8 mouse cellular contexts compared by ENCODE assay signal in the genomic region with DNA sequence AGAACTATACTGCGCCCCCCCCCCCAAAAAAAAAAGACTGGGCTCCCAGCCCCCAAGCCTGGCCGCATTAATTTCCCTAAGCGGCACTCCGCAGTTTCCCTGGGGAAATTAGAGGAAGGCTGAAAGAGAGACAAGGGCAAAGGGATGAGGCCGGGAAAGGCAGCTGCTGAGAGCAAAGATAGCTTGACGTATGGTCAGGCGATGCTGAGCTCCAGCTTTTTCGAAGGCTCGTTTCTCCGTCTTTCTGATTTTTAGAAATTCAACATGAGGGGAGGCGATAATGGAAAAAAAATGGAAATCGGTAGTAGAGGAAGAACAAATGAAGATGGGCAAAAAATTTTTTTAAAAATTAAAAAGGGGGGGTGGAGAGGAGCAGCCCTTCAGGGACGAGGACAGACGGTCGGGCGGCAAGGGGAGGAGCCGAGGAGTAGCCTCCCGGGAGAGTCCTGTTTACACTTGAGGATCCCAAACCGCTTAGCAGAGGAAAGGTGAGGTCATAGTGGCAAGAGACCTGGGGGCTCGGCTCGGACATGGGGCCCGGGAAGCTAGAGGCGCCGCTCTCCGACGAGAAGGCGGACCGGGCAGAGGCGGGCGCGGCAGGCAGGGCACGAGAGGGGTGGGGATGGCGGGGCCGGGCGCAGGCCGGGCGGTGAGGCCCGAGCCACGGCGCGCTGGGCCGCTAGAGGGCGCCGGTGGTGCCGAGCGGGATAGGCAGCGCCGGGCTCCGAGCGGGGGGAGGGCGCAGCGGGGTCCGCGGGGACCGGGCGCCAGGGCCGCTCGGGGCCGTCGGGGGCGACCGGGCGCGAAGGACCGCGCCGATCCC. TPM values are rescaled to one million over a fixed set of nuclear protein-coding genes. Genes with fewer than 3 reads are reported as not detected.
A peak's percentile ranks its signal among the peaks of the same experiment; 100 is the strongest.
DNase-seq lines count a peak whose midpoint lies in the region; ATAC-seq and TF ChIP-seq lines count a peak whose summit lies in the region.

No protein-coding gene starts in this region.

- H3K9ac ChIP-seq in hindbrain, embryonic 11.5 days (ENCODE audit: low read depth, low read length) = peak overlapping the region; percentile 97

- WGBS in hindbrain, embryonic 11.5 days = 2% methylated on average over 31 of the region's 67 CpGs

- DNase-seq in Patski (ENCODE audit: low read depth, low spot score) = no peak
- peak; percentile 98 for DNase-seq in cerebellum, postnatal 14 days
- DNase-seq in frontal cortex, postnatal 10 days (ENCODE audit: low spot score in 2 of 2) = peak; percentile 72 to 87
- DNase-seq in hindbrain, embryonic 11.5 days (ENCODE audit: low spot score) = peak; percentile 96
- peak; percentile 91 to 92 for DNase-seq in layer of hippocampus, postnatal 25 days (ENCODE audit: extremely low spot score in 1 of 2, low spot score in 1 of 2)
- DNase-seq in lung, postnatal 14 days = peak; percentile 96
- DNase-seq in ovary, postnatal 36 days (ENCODE audit: low spot score) = peak; percentile 94
- DNase-seq in thymus, postnatal 25 days = peak; percentile 95

- peak overlapping the region; percentile 90 for H3K4me2 ChIP-seq in hindbrain, embryonic 11.5 days (replicated peaks; ENCODE audit: low read depth, low read length)

- POLR2A ChIA-PET in Patski (lab: Charles Lee) = interaction anchor here (0.6 to 7.0 kb wide), 9 partner anchors 9 to 171 kb away, joined by 3 to 59 read pairs (median 5); partner anchors contain the start of gene Mlf2

- H3K36me3 ChIP-seq in hindbrain, embryonic 11.5 days (ENCODE audit: control insufficient read depth, insufficient read depth, low read length) = 0 out of 2 replicates have a peak, but pooled peaks cover 4% of the 10 kb centered on the region

- H3K4me3 ChIP-seq in hindbrain, embryonic 11.5 days (ENCODE audit: low read depth, low read length) = peak overlapping the region; percentile 88

- in situ Hi-C loops in Patski (cut with MboI; ENCODE audit: low pct_unique_long_range_greater_than_20kb) = no loop called here

- H3K27ac ChIP-seq in hindbrain, embryonic 11.5 days (ENCODE audit: low read depth, low read length) = peak overlapping the region; percentile 100

- H3K9me3 ChIP-seq in hindbrain, embryonic 11.5 days (ENCODE audit: control insufficient read depth, low read length) = no peaks in the 10 kb centered on the region

- TF ChIP-seq CTCF in Patski (IDR thresholded peaks at IDR 0.05) = no peak

- CTCF ChIA-PET in Patski (lab: Charles Lee) = interaction anchor here (1.2 to 5.9 kb wide), 4 partner anchors 8 to 21 kb away, joined by 3 to 34 read pairs (median 18); partner anchors contain the start of gene Mlf2

- no peaks in the 10 kb centered on the region for H3K27me3 ChIP-seq in Patski
- H3K27me3 ChIP-seq in hindbrain, embryonic 11.5 days (ENCODE audit: control insufficient read depth, insufficient read depth, low read length) = no peaks in the 10 kb centered on the region

- H3K4me1 ChIP-seq in hindbrain, embryonic 11.5 days (replicated peaks; ENCODE audit: control insufficient read depth, insufficient read depth, low read length) = peaks cover 23% of the 10 kb centered on the region

- ATAC-seq in Patski = peak; percentile 67
- ATAC-seq in hindbrain, embryonic 11.5 days (ENCODE audit: low FRiP score) = peak; percentile 48

RNA-seq across cellular contexts. Expression of gene Ptms, which starts 3.0 kb away (rescaled TPM):
- polyA plus RNA-seq in Patski (2021) = 850 TPM
- 321 and 337 TPM in 2 replicates for polyA plus RNA-seq in hindbrain, embryonic 11.5 days (2014; fragmentation: Nextera tagmentation; extraction: Ambion mirVana)
- total RNA-seq in layer of hippocampus, postnatal 25 days (2021) = 1,000 to 10,000 TPM; 1,178 to 1,233 TPM

RNA-seq across cellular contexts. Expression of gene Lag3, which starts 5.4 kb away (rescaled TPM):
- 0.49 TPM for polyA plus RNA-seq in Patski (2021)
- polyA plus RNA-seq in hindbrain, embryonic 11.5 days (2014; fragmentation: Nextera tagmentation; extraction: Ambion mirVana) = 1.2 and 2.5 TPM in 2 replicates
- 1 to 10 TPM; 2.4 to 2.6 TPM for total RNA-seq in layer of hippocampus, postnatal 25 days (2021)

RNA-seq across cellular contexts. Expression of gene Mlf2, which starts 14.3 kb away (rescaled TPM):
- polyA plus RNA-seq in Patski (2021) = 442 TPM
- polyA plus RNA-seq in hindbrain, embryonic 11.5 days (2014; fragmentation: Nextera tagmentation; extraction: Ambion mirVana) = 443 and 465 TPM in 2 replicates
- 100 to 1,000 TPM; 670 to 704 TPM for total RNA-seq in layer of hippocampus, postnatal 25 days (2021)

RNA-seq across cellular contexts. Expression of gene Cd4, which starts 28.9 kb away (rescaled TPM):
- not detected for polyA plus RNA-seq in Patski (2021)
- polyA plus RNA-seq in hindbrain, embryonic 11.5 days (2014; fragmentation: Nextera tagmentation; extraction: Ambion mirVana) = 0.19 TPM in 1 of 2 replicates, not detected in the other
- under 1 TPM; 0.22 to 0.26 TPM for total RNA-seq in layer of hippocampus, postnatal 25 days (2021)

RNA-seq across cellular contexts. Expression of gene Cops7a, which starts 48.4 kb away (rescaled TPM):
- 153 TPM for polyA plus RNA-seq in Patski (2021)
- polyA plus RNA-seq in hindbrain, embryonic 11.5 days (2014; fragmentation: Nextera tagmentation; extraction: Ambion mirVana) = 94.3 and 99.7 TPM in 2 replicates
- 100 to 1,000 TPM; 144 to 151 TPM for total RNA-seq in layer of hippocampus, postnatal 25 days (2021)
